Mouse (Mus musculus) testis, adult 2 months (tissue): Measurements from ENCODE around the gene Ctr9. TPM values are rescaled to one million over a fixed set of nuclear protein-coding genes. Genes with fewer than 3 reads are reported as not detected.

Experiments
- H3K27ac ChIP-seq: fragments of 200-500 bp; 2 replicates; pipeline ENCODE4 v1.5.1; 2012; ENCODE audit warnings: low read depth, low read length; ENCODE audit not compliant: control insufficient read depth, insufficient read depth
- H3K27me3 ChIP-seq: fragments of 200-500 bp; 2 replicates; pipeline ENCODE4 v1.6.1; 2012; ENCODE audit warnings: mild to moderate bottlenecking, low read length, moderate library complexity; ENCODE audit not compliant: control insufficient read depth, insufficient read depth
- H3K36me3 ChIP-seq: fragments of 200-500 bp; 2 replicates; pipeline ENCODE4 v1.6.1; 2012; ENCODE audit warnings: mild to moderate bottlenecking, low read length; ENCODE audit not compliant: control insufficient read depth, insufficient read depth
- H3K4me1 ChIP-seq: fragments of 200-500 bp; 2 replicates; pipeline ENCODE4 v1.6.1; 2012; ENCODE audit warnings: low read length; ENCODE audit not compliant: control insufficient read depth, insufficient read depth
- H3K4me3 ChIP-seq: fragments of 200-500 bp; 2 replicates; pipeline ENCODE4 v1.5.1; 2012; ENCODE audit warnings: low read depth, mild to moderate bottlenecking, low read length, moderate library complexity, mixed read lengths; ENCODE audit not compliant: control insufficient read depth
- CTCF ChIP-seq: fragments of 200-500 bp; IDR thresholded peaks from 2 replicates; pipeline ENCODE4 v1.5.1; 2012; ENCODE audit warnings: low read depth, mild to moderate bottlenecking, inconsistent platforms, low read length, moderate library complexity; ENCODE audit not compliant: control insufficient read depth, insufficient read depth, insufficient replicate concordance
- POLR2A ChIP-seq: fragments of 200-500 bp; IDR thresholded peaks from 2 replicates; pipeline ENCODE4 v1.6.1; 2012; ENCODE audit warnings: low read depth, mild to moderate bottlenecking, inconsistent platforms, low read length, moderate library complexity; ENCODE audit not compliant: control insufficient read depth
- polyA plus RNA-seq: library from polyadenylated mRNA; depleted of rRNA; stranded (reverse); fragments of >200 nt; gene quantifications from 2 replicates; pipeline ENCODE4 v1.2.3, GENCODE M21; 2012

Gene Ctr9
- polyA plus RNA-seq, 1 experiment: 19.3 TPM

DNA sequence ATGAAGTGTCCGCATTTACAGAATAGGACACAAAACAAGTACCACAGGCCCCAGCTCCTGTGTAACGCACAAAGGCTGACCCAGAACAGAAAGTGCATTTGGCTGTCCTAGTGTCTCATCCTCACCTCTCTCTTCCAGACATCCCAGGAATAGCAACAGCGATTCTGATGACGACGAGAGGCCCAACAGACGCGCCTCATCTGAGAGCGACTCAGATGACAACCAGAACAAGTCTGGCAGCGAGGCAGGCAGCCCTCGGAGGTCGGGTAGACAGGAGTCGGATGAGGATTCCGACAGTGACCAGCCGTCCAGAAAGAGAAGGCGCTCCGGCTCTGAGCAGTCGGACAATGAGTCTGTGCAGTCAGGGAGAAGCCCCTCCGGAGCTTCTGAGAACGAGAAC lies 26.5 kb downstream of the Ctr9 start:
- Histone ChIP-seq H3K4me1 (no peaks in the 10 kb centered on the region), H3K27ac (no peak overlapping the region), H3K27me3 (no peaks in the 10 kb centered on the region), H3K36me3 (peaks cover 1% of the 10 kb centered on the region; the same call in 1 of the 2 replicates), H3K4me3 (no peak overlapping the region)
- TF ChIP-seq CTCF (no peak), POLR2A (no peak)

DNA sequence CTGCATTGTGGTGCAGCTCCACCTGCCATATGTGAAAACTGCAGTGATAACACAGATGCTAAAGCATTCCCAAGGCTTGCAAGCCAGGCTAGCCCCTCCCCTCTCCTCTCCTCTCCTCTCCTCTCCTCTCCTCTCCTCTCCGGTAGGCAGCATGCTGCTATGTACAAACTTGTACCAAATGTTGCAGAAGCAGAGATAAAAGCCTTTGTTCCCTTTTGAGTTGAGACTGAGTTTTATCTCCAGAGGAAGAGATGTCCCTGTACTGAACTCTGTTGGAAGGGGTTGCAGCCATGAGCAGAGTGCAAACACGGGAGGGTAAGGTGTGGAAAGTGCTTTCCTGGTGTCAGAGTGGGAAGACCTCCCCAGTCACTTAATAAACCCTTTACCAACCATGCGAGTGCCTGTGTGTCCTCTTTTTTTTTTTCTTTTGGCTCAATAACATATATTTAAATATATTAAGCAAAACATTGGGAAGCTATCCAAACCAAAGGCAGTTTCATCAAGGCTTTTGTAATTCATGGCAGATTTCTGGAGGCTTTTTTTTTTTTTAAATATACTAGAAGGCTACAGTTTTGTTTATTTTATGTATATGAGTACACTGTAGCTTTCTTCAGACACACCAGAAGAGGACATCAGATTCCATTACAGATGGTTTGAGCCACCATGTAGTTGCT lies 27.4 kb downstream of the Ctr9 start:
- Histone ChIP-seq H3K4me1 (no peaks in the 10 kb centered on the region), H3K4me3 (no peak overlapping the region), H3K27me3 (no peaks in the 10 kb centered on the region), H3K36me3 (peaks cover 1% of the 10 kb centered on the region; the same call in 1 of the 2 replicates), H3K27ac (no peak overlapping the region)
- no peak for TF ChIP-seq POLR2A
- TF ChIP-seq CTCF: no peak

- Histone ChIP-seq H3K27ac (no peak overlapping the region), H3K27me3 (no peaks in the 10 kb centered on the region), H3K4me1 (no peaks in the 10 kb centered on the region), H3K36me3 (no peaks in the 10 kb centered on the region; the same call in 1 of the 2 replicates), H3K4me3 (no peak overlapping the region)
- no peak for TF ChIP-seq CTCF
- TF ChIP-seq POLR2A: no peak
These were observed 30.8 kb downstream of the Ctr9 start for GRCm38 (mm10) chr7:111059527-111059926.

GRCm38 (mm10) chr7:111062971-111063370 lies 34.2 kb downstream of the Ctr9 start:
- Histone ChIP-seq H3K4me1 (no peaks in the 10 kb centered on the region), H3K27me3 (no peaks in the 10 kb centered on the region), H3K4me3 (no peak overlapping the region), H3K36me3 (no peaks in the 10 kb centered on the region), H3K27ac (no peak overlapping the region)
- TF ChIP-seq CTCF: no peak
- TF ChIP-seq POLR2A: no peak

GRCm38 (mm10) chr7:111068181-111068580 lies 39.4 kb downstream of the Ctr9 start:
- TF ChIP-seq POLR2A: no peak
- no peaks in the 10 kb centered on the region for H3K27me3 ChIP-seq
- no peaks in the 10 kb centered on the region; the same call in 1 of the 2 replicates for H3K36me3 ChIP-seq
- no peaks in the 10 kb centered on the region for H3K4me1 ChIP-seq
- H3K4me3 ChIP-seq: no peak overlapping the region
- H3K27ac ChIP-seq: no peak overlapping the region

DNA sequence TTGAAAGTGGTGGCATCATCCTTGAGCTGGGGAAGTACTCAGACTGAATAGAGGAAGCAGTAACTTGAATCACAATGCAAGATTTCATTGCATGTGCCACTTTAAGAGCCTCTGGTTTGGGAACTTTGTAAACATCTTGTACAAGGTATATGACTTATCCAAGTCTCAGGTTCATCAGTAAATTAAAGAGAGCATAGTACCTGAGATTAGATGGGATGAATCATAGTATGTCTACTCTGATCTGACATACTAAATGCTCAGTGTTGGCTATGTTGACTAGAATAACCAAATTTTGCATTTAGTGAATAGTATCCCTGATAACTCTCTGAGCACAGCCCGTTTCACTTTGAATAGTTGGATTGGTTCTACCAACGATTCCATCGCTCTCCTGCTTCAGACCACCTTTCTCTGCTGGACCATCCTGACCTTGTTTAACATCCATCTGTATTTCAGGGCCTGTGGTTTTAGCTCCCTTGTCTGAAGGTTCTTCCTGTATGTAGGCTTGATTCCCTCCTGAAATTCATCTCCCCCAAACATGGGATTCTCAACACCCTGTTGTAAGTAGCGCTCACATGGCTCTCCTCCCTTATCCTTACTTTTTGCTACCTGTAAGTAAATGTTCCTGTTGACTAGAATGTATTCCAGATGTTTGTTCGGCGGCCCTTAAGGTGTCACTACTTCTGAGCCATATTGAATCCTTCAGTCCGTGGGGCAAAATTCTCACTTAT lies 40.9 kb downstream of the Ctr9 start:
- Histone ChIP-seq H3K4me3 (no peak overlapping the region), H3K27ac (no peak overlapping the region), H3K36me3 (peaks cover 2% of the 10 kb centered on the region), H3K27me3 (no peaks in the 10 kb centered on the region), H3K4me1 (no peaks in the 10 kb centered on the region)
- no peak for TF ChIP-seq POLR2A
- no peak for TF ChIP-seq CTCF

DNA sequence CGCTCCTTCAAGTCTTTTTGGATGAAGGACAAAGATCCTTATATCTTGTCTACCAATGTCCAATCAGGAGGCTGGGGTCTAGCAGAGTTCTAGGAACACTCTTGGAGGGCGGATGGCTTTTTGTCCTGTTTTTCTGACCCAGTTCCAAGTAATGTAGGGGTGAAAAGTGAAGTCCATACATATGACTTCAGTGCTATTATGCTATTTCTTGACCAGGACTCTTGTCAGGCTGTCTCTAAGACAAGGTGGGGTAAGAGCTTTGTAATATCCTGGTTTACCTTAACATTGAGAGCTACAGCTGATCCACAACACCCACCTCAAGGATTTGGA lies 41.4 kb downstream of the Ctr9 start:
- Histone ChIP-seq H3K27me3 (no peaks in the 10 kb centered on the region), H3K36me3 (peaks cover 2% of the 10 kb centered on the region), H3K27ac (no peak overlapping the region), H3K4me3 (no peak overlapping the region), H3K4me1 (no peaks in the 10 kb centered on the region)
- no peak for TF ChIP-seq CTCF
- no peak for TF ChIP-seq POLR2A
